Mouse (Mus musculus) liver, embryonic 13.5 days (tissue): ENCODE data around the gene Dcaf12. TPM values are rescaled to one million over a fixed set of nuclear protein-coding genes. Genes with fewer than 3 reads are reported as not detected.
A peak's percentile ranks its signal among the peaks of the same experiment; 100 is the strongest.

ENCODE experiments used
- ATAC-seq: fragments of 200-750 bp; cut with Nextera tagmentation; 2 replicates; pipeline ENCODE4 v1.8.0; 2017; ENCODE audit warnings: low read depth, mild to moderate bottlenecking, moderate number of reproducible peaks, moderate library complexity
- DNase-seq: peaks from one replicate; pipeline ENCODE4 v3.0.0; 2022
- H3K27ac ChIP-seq: fragments of 300-500 bp; sonication (generic); 2 replicates; pipeline ENCODE4 v1.5.1; 2015; ENCODE audit warnings: moderate library complexity, mild to moderate bottlenecking, inconsistent platforms
- H3K27me3 ChIP-seq: fragments of 300-500 bp; sonication (generic); 2 replicates; pipeline ENCODE4 v1.6.1; 2015; ENCODE audit warnings: mild to moderate bottlenecking, inconsistent platforms
- H3K36me3 ChIP-seq: fragments of 300-500 bp; sonication (generic); 2 replicates; pipeline ENCODE4 v1.6.1; 2015; ENCODE audit warnings: mild to moderate bottlenecking, inconsistent platforms
- H3K4me1 ChIP-seq: fragments of 300-500 bp; sonication (generic); replicated peaks from 2 replicates; pipeline ENCODE4 v1.6.1; 2015; ENCODE audit warnings: inconsistent platforms
- H3K4me2 ChIP-seq: fragments of 300-500 bp; sonication (generic); 2 replicates; pipeline ENCODE4 v1.6.1; 2015; ENCODE audit warnings: inconsistent platforms, mild to moderate bottlenecking, moderate library complexity
- H3K4me3 ChIP-seq: fragments of 300-500 bp; sonication (generic); replicated peaks from 2 replicates; pipeline ENCODE4 v1.5.1; 2015; ENCODE audit warnings: mild to moderate bottlenecking, inconsistent platforms
- H3K9ac ChIP-seq: fragments of 300-500 bp; sonication (generic); 2 replicates; pipeline ENCODE4 v1.6.1; 2015; ENCODE audit warnings: mild to moderate bottlenecking, inconsistent platforms
- H3K9me3 ChIP-seq: fragments of 300-500 bp; sonication (generic); replicated peaks from 2 replicates; pipeline ENCODE4 v1.6.1; 2016; ENCODE audit warnings: inconsistent platforms
- WGBS: fragments of 180-500 bp; shearing (Covaris S2); methylation state at CpG from one replicate; pipeline ENCODE4 v1.1.7; 2015; ENCODE audit not compliant: insufficient replicate concordance; 5-methylcytosine and 5-hydroxymethylcytosine counted together
- polyA plus RNA-seq: library from polyadenylated mRNA; unstranded; fragments of >200 nt; fragmentation: Nextera tagmentation; extraction: Ambion mirVana; gene quantifications from 2 replicates; pipeline ENCODE4 v1.2.1, GENCODE M21; 2015

Dcaf12 gene
- polyA plus RNA-seq, 1 experiment from 2014 or later, result 66.0 TPM

DNA sequence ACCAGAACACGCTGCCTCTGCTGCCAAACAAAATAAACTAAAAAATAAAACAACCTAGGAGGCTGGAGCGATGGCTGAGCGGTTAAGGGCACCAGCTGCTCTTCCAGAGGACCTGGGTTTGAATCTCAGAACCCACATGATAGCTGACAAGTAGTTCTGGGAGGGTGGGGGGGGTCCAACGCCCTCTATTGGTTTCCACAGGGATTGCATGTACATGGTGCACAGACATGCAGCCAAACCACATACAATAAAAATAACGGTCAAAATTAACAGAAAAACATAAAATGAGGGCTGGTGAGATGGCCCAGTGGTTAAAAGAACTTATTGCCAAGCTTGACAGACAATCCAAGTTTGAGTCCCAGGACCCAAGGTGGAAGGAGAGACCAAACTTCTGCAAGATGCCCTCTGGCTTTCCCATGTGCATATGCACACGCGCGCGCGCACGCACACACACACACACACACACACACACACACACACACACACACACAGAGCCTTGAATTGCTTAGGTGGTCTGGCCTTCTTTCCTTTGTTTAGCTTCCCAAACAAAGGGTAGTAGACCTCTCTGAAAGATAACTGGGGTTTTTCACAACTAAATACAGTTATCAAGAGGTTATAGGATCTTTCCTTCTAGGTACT lies 26.3 kb upstream of the Dcaf12 start:
- Histone ChIP-seq H3K4me3 (no peak overlapping the region), H3K4me1 (peaks cover 10% of the 10 kb centered on the region), H3K4me2 (no peak overlapping the region), H3K27me3 (no peaks in the 10 kb centered on the region), H3K27ac (no peak overlapping the region), H3K9me3 (no peaks in the 10 kb centered on the region), H3K36me3 (no peaks in the 10 kb centered on the region), H3K9ac (no peak overlapping the region)
- ATAC-seq, result no peak
- 82% methylated on average over 11 of the region's 11 CpGs for WGBS
- DNase-seq, result no peak

DNA sequence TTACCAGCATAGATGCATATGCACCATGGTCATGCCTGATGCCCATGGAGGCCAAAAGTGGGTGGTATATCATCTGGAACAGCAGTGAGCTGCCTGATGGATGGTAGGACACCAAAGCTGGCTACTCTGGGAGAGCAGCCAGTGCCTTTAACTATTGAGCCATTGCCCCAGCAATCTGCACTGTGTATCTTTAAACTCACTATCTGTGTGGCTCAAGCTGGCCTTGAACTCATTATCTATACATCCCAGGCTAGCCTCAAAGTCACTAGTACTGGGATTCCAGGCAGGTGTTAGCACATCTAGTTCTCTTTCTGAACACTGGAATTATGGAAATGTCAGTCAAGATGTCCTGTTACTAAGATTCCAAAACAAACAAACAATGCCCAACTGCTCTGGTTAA lies 21.9 kb upstream of the Dcaf12 start:
- no peaks in the 10 kb centered on the region for H3K27me3 ChIP-seq
- DNase-seq (peak; percentile 38), ATAC-seq (peak; percentile 84)
- no peaks in the 10 kb centered on the region for H3K9me3 ChIP-seq
- peaks cover 44% of the 10 kb centered on the region for H3K4me1 ChIP-seq
- H3K4me3 ChIP-seq, result no peak overlapping the region
- no peaks in the 10 kb centered on the region for H3K36me3 ChIP-seq
- H3K9ac ChIP-seq, result peak overlapping the region; percentile 7; the same call in 1 of the 2 replicates
- peak overlapping the region; percentile 23; the same call in 1 of the 2 replicates for H3K4me2 ChIP-seq
- peak overlapping the region; percentile 35; the same call in 1 of the 2 replicates for H3K27ac ChIP-seq

DNA sequence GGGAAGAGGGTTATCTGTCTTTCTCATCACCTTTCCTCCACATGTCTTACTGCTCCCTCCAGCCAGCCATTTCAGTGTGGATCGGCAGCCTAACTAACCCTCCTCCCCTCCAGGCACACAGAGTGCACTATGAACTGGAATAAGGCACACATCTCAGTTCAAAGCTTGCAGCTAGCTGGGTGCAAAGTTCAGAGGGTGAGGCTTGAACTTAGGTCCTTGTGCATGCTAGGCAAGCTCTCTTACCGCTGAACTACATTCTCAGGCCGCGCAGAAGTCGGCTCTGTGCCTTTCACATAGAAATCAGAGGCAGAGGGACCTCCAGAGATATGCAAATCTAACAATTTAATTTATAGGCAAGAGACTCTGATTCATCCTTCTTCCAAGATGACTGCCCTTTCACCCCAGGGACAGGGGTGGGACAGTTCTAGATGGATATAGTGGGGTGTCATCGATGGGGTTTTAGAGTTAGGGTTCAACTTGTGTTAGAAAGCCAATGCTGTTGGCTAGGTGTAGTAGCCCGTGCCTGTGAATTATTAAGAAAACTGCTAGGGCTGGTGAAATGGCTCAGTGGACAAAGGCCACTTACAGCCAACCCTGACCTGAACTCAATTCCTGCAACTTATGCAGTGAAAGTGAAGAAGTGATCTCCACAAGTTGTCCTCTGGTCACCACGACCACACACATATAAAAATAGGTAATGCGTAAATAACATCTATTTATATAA lies 17.2 kb upstream of the Dcaf12 start:
- Histone ChIP-seq H3K4me3 (0 out of 2 replicates have a peak overlapping the region, but pooled peaks have one; percentile 15), H3K9me3 (no peaks in the 10 kb centered on the region), H3K4me2 (peak overlapping the region; percentile 59), H3K27ac (peak overlapping the region; percentile 98), H3K27me3 (no peaks in the 10 kb centered on the region), H3K9ac (peak overlapping the region; percentile 64), H3K36me3 (no peaks in the 10 kb centered on the region), H3K4me1 (peaks cover 75% of the 10 kb centered on the region)
- peak; percentile 15 for DNase-seq
- peak; percentile 33 for ATAC-seq
- WGBS, result 76% methylated on average over 9 of the region's 9 CpGs

GRCm38 (mm10) chr4:41331085-41331484 lies 16.4 kb upstream of the Dcaf12 start:
- peak overlapping the region; percentile 59 for H3K4me2 ChIP-seq
- H3K9me3 ChIP-seq, result no peaks in the 10 kb centered on the region
- peaks cover 69% of the 10 kb centered on the region for H3K4me1 ChIP-seq
- H3K27me3 ChIP-seq, result no peaks in the 10 kb centered on the region
- H3K9ac ChIP-seq, result peak overlapping the region; percentile 64
- peak; percentile 97 for ATAC-seq
- no peaks in the 10 kb centered on the region for H3K36me3 ChIP-seq
- H3K4me3 ChIP-seq, result 0 out of 2 replicates have a peak overlapping the region, but pooled peaks have one; percentile 15
- peak overlapping the region; percentile 98 for H3K27ac ChIP-seq
- WGBS, result 20% methylated on average over 3 of the region's 3 CpGs
- peak; percentile 76 for DNase-seq

- H3K4me3 ChIP-seq, result no peak overlapping the region
- no peak overlapping the region for H3K4me2 ChIP-seq
- H3K36me3 ChIP-seq, result no peaks in the 10 kb centered on the region
- H3K27ac ChIP-seq, result peak overlapping the region; percentile 98
- DNase-seq, result no peak
- peaks cover 61% of the 10 kb centered on the region for H3K4me1 ChIP-seq
- ATAC-seq, result no peak
- H3K9me3 ChIP-seq, result no peaks in the 10 kb centered on the region
- WGBS, result 55% methylated on average over 4 of the region's 4 CpGs
- H3K27me3 ChIP-seq, result no peaks in the 10 kb centered on the region
- H3K9ac ChIP-seq, result no peak overlapping the region
These were observed 14.8 kb upstream of the Dcaf12 start for GRCm38 (mm10) chr4:41329481-41329880.

DNA sequence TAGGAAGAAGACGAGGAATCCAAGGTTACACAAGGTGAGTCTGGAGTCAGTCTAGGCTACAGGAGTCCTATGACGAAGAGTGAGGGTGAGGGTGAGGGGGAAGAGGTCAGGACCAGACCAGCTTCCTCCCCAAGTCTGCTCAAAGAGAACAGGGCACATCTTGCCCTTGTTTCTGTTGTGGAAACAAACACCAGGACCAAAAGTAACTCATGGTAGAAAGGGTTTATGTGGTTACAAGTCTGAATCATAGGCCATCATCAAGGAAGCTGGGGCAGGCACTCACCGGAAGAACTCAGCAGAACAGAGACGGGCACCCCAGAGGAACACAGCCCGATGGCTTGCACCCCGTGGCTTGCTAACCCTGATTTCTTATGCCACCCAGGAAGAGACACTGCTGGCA lies 12.2 kb upstream of the Dcaf12 start:
- no peak overlapping the region for H3K27ac ChIP-seq
- ATAC-seq (no peak), DNase-seq (no peak)
- WGBS, result 81% methylated on average over 6 of the region's 6 CpGs
- no peaks in the 10 kb centered on the region for H3K36me3 ChIP-seq
- no peak overlapping the region for H3K9ac ChIP-seq
- H3K9me3 ChIP-seq, result no peaks in the 10 kb centered on the region
- H3K4me1 ChIP-seq, result peaks cover 46% of the 10 kb centered on the region
- no peak overlapping the region for H3K4me3 ChIP-seq
- H3K4me2 ChIP-seq, result no peak overlapping the region
- H3K27me3 ChIP-seq, result no peaks in the 10 kb centered on the region

- 53% methylated on average over 4 of the region's 4 CpGs for WGBS
- no peaks in the 10 kb centered on the region for H3K9me3 ChIP-seq
These were observed 6.3 kb upstream of the Dcaf12 start for GRCm38 (mm10) chr4:41320971-41321370.

DNA sequence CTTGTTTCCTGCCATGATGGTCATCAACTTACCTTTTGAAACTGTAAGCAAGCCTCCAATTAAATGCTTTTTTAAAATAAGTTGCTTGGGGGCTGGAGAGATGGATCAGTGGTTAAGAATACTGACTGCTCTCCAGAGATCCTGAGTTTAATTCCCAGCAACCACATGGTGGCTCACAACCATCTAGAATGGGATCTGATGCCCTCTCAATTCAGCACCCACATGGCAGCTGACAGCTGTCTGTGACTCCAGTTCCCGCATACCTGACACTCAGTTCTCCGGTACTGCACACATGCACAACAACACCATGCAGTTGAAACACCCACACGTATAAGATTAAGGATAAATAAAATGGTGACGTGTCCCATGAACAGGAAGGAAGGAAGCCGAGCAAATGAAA lies 3.6 kb upstream of the Dcaf12 start:
- H3K27me3 ChIP-seq, result no peaks in the 10 kb centered on the region
- H3K27ac ChIP-seq, result 0 out of 2 replicates have a peak overlapping the region, but pooled peaks have one; percentile 13
- WGBS, result 66% methylated on average over 5 of the region's 5 CpGs
- peaks cover 26% of the 10 kb centered on the region for H3K4me1 ChIP-seq
- no peak for DNase-seq
- ATAC-seq, result no peak
- H3K4me2 ChIP-seq, result no peak overlapping the region
- no peaks in the 10 kb centered on the region for H3K36me3 ChIP-seq
- no peak overlapping the region for H3K9ac ChIP-seq
- H3K9me3 ChIP-seq, result no peaks in the 10 kb centered on the region
- no peak overlapping the region for H3K4me3 ChIP-seq

More at GRCm38 (mm10) chr4:41320971-41321370, 6.3 kb upstream of the Dcaf12 start:
- no peak overlapping the region for H3K4me3 ChIP-seq
- DNase-seq (no peak), ATAC-seq (no peak)
- no peak overlapping the region for H3K9ac ChIP-seq
- peaks cover 18% of the 10 kb centered on the region for H3K4me1 ChIP-seq
- H3K27me3 ChIP-seq, result no peaks in the 10 kb centered on the region
- H3K36me3 ChIP-seq, result no peaks in the 10 kb centered on the region
- H3K27ac ChIP-seq, result no peak overlapping the region
- H3K4me2 ChIP-seq, result no peak overlapping the region

DNA sequence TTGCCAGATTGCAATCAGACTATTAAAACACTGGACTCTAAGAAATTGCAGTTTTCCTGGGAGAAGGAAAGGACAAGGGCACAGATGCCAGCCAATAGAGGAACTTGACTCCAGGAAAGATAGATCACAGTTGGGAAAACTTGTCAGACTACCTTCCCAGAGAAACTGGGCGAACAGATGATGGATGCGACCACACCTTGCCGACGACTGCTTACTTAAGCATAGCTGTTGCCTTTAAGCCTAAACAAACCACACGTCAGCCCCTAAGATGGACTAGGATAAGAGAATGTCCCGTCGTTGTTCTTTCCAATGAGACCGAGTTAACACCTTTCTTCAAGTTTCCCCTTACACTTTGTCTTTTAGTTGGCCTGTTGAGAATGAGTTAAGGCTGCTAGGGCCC lies 484 bp upstream of the Dcaf12 start:
- ATAC-seq, result no peak
- H3K27ac ChIP-seq, result peak overlapping the region; percentile 97
- 52% methylated on average over 8 of the region's 8 CpGs for WGBS

DNA sequence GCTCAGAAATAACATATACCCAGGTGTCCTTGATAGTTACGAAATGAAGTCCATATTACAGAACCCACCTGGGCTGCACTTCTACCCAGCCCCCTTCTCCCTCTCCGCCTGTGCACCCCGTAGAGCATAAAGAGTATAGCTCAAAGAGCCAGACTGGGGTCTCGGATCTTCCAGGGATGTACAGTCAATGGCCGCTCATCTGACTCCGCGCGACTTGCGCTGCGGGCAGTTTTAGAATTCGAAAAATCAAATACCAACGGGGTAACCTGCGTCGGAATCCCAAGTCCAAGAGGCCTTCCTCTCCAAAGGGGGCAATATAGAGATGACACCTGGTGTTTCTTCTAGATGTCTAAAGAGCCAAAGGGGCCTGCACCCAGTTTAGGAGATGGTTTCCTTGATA lies 967 bp downstream of the Dcaf12 start:
- H3K4me2 ChIP-seq, result peak overlapping the region; percentile 82
- WGBS, result 11% methylated on average over 14 of the region's 14 CpGs
- DNase-seq (peak; percentile 11), ATAC-seq (peak; percentile 5)
- peak overlapping the region; percentile 97 for H3K27ac ChIP-seq
- H3K4me1 ChIP-seq, result peaks cover 58% of the 10 kb centered on the region
- H3K4me3 ChIP-seq, result peak overlapping the region; percentile 83
- no peaks in the 10 kb centered on the region for H3K9me3 ChIP-seq
- H3K27me3 ChIP-seq, result no peaks in the 10 kb centered on the region
- peak overlapping the region; percentile 97 for H3K9ac ChIP-seq
- peaks cover 45% of the 10 kb centered on the region for H3K36me3 ChIP-seq

More for the DNA sequence above, 484 bp upstream of the Dcaf12 start:
- Histone ChIP-seq H3K27me3 (no peaks in the 10 kb centered on the region), H3K4me2 (peak overlapping the region; percentile 82), H3K9ac (peak overlapping the region; percentile 97), H3K4me3 (peak overlapping the region; percentile 83), H3K9me3 (no peaks in the 10 kb centered on the region), H3K4me1 (peaks cover 55% of the 10 kb centered on the region), H3K36me3 (peaks cover 31% of the 10 kb centered on the region)
- DNase-seq, result no peak

DNA sequence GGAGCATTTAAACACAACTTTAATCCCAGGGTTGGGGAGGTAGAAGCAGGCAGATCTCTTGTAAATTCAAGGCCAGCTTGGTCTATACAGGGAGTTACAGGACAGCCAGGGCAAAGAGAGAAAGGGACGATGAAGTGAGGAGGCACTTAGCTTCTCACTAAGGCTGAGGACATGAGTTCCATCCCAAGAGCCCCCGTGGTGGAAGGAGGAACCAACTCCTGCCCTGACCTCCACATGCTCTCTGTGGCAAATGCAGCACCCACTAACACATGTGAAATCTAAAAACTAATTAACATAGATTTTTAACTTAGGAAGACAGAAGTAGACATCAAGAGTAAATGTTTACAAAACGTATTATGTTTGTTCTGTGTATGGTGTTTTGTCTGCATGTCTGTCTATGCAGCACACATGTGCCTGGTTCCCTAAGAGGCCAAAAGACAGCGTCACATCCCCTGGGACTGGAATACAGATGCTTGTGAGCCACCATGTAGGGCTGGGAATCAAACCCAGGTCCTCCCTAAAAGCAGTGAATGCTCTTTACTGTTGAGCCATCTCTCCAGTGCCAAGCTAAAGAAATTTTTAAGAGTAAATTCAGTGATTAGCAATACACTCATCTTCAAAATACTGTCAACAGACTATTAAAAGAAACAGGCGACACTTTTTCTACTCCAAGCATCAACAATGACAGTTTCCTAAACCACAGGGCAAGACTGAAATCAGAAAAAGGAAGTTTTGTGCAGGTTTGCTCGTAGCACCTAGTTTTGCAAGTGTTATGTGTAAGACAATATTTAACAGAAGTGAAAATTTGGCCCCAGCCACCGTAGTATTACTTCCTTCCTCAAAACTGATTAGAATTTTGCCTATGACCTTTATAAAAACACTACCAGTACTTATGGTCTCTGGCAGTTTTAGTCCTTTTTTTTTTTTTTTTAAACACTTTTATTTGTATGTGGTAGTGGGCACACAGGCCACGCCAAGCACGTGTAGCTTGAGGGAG lies 3.8 kb downstream of the Dcaf12 start:
- no peak overlapping the region for H3K4me3 ChIP-seq
- H3K27me3 ChIP-seq, result no peaks in the 10 kb centered on the region
- DNase-seq (no peak), ATAC-seq (no peak)
- 0 out of 2 replicates have a peak overlapping the region, but pooled peaks have one; percentile 21 for H3K27ac ChIP-seq
- H3K36me3 ChIP-seq, result peaks cover 72% of the 10 kb centered on the region
- peaks cover 64% of the 10 kb centered on the region for H3K4me1 ChIP-seq
- H3K9ac ChIP-seq, result no peak overlapping the region
- no peaks in the 10 kb centered on the region for H3K9me3 ChIP-seq
- H3K4me2 ChIP-seq, result peak overlapping the region; percentile 31
- WGBS, result 62% methylated on average over 9 of the region's 9 CpGs
